Mouse (Mus musculus) midbrain, postnatal 0 days (tissue): ENCODE results near the gene Traf7. TPM values are rescaled to one million over a fixed set of nuclear protein-coding genes. Genes with fewer than 3 reads are reported as not detected.

Experiments used
- ATAC-seq: fragments of 200-750 bp; cut with Nextera tagmentation; 2 replicates; pipeline ENCODE4 v1.8.0; 2017; ENCODE audit warnings: moderate number of reproducible peaks, mild to moderate bottlenecking, moderate TSS enrichment, moderate library complexity; ENCODE audit not compliant: low FRiP score
- DNase-seq: peaks from one replicate; pipeline ENCODE4 v3.0.0-alpha.2; 2015; ENCODE audit warnings: low spot score
- H3K27ac ChIP-seq: fragments of 300-500 bp; sonication (generic); 2 replicates; pipeline ENCODE4 v1.5.1; 2014; ENCODE audit warnings: low read depth, mild to moderate bottlenecking, low read length, mixed read lengths
- H3K27me3 ChIP-seq: fragments of 300-500 bp; sonication (generic); 2 replicates; pipeline ENCODE4 v1.6.1; 2014; ENCODE audit warnings: low read length, control low read depth, mixed read lengths; ENCODE audit not compliant: insufficient read depth
- H3K36me3 ChIP-seq: fragments of 300-500 bp; sonication (generic); 2 replicates; pipeline ENCODE4 v1.6.1; 2014; ENCODE audit warnings: low read length, control low read depth, mixed read lengths; ENCODE audit not compliant: insufficient read depth
- H3K4me1 ChIP-seq: fragments of 300-500 bp; sonication (generic); 2 replicates; pipeline ENCODE4 v1.6.1; 2014; ENCODE audit warnings: mild to moderate bottlenecking, control low read depth, antibody characterized with exemption, low read length, mixed read lengths; ENCODE audit not compliant: insufficient read depth
- H3K4me2 ChIP-seq: fragments of 300-500 bp; sonication (generic); 2 replicates; pipeline ENCODE4 v1.6.1; 2014; ENCODE audit warnings: low read depth, mild to moderate bottlenecking, low read length, mixed read lengths; ENCODE audit not compliant: poor library complexity, severe bottlenecking
- H3K4me3 ChIP-seq: fragments of 300-500 bp; sonication (generic); 2 replicates; pipeline ENCODE4 v1.5.1; 2014; ENCODE audit warnings: low read depth, mild to moderate bottlenecking, low read length, moderate library complexity
- H3K9ac ChIP-seq: fragments of 300-500 bp; sonication (generic); replicated peaks from 2 replicates; pipeline ENCODE4 v1.6.1; 2014; ENCODE audit warnings: mild to moderate bottlenecking, low read length, moderate library complexity, mixed read lengths; ENCODE audit not compliant: poor library complexity, severe bottlenecking
- H3K9me3 ChIP-seq: fragments of 300-500 bp; sonication (generic); 2 replicates; pipeline ENCODE4 v1.6.1; 2016; ENCODE audit warnings: low read length, control low read depth
- CTCF ChIP-seq: IDR thresholded peaks from 2 replicates; pipeline ENCODE4 v1.5.1; 2016; ENCODE audit warnings: antibody characterized with exemption, mild to moderate bottlenecking
- WGBS: fragments of 180-500 bp; shearing (Covaris S2); extraction: QIAGEN DNeasy Blood & Tissue Kit; methylation state at CpG from one replicate; pipeline ENCODE4 v1.1.7; 2014; 5-methylcytosine and 5-hydroxymethylcytosine counted together
- polyA plus RNA-seq: library from polyadenylated mRNA; unstranded; fragments of >200 nt; fragmentation: Nextera tagmentation; extraction: Ambion mirVana; gene quantifications from 2 replicates; pipeline ENCODE4 v1.2.1, GENCODE M21; 2015
- total RNA-seq: library from RNA; depleted of rRNA; stranded (reverse); fragments of >200 nt; gene quantifications from 2 replicates; pipeline ENCODE4 v1.2.3, GENCODE M21; 2014

Gene Traf7
- total and polyA plus RNA-seq, 2 experiments from 2014 or later: 71.4 to 175 TPM

DNA sequence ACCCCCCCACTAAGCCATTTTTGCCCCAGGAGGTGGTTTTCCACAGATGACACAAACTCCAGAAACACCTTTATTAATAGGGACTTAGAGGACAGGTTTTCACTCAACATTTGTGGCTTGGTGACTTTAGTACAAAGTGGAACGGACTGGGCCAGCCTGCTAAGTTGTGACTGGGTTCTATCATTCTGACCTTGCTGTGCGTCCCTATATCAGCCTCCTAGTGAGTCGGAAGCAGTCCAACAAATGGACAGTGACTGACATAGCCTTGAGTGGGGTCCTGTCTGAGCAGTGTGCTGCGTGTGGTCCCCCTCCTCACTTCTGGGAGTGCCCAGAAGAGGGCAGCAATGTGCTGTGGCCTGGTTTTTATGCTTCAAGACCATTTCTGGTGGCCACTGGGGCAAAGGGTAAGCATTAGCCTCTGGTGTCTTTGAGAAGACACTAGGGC is 1.3 kb upstream of the Traf7 start:
- DNase-seq: peak; percentile 75

DNA sequence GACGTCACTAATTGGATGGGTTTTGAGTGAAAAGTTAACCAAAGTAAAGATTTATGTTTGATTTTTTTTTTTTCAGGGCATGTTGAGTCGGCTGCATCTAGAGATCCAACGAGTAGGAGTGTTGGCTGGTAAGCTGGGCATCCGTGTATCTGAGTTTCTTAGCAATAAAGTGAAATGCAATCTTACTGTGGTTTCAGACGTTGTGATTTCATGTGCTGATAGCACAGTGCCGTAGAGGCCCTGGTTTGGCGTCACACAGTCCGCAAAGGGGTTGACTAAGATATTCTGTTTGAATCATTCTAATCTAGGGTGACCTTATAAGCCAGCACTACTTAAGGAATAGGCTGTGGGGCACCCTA is 801 bp upstream of the Traf7 start:
- WGBS: under 1% methylated on average over 8 of the region's 8 CpGs

More for the DNA sequence above, 1.3 kb upstream of the Traf7 start:
- Histone ChIP-seq H3K9me3 (no peaks in the 10 kb centered on the region), H3K4me2 (peak overlapping the region; percentile 82), H3K27ac (peak overlapping the region; percentile 77), H3K27me3 (no peaks in the 10 kb centered on the region), H3K9ac (peak overlapping the region; percentile 67), H3K36me3 (peaks cover 5% of the 10 kb centered on the region), H3K4me3 (peak overlapping the region; percentile 84), H3K4me1 (peaks cover 30% of the 10 kb centered on the region)
- ATAC-seq: no peak
- 2% methylated on average over 4 of the region's 4 CpGs for WGBS
- peak; percentile 89 for TF ChIP-seq CTCF

DNA sequence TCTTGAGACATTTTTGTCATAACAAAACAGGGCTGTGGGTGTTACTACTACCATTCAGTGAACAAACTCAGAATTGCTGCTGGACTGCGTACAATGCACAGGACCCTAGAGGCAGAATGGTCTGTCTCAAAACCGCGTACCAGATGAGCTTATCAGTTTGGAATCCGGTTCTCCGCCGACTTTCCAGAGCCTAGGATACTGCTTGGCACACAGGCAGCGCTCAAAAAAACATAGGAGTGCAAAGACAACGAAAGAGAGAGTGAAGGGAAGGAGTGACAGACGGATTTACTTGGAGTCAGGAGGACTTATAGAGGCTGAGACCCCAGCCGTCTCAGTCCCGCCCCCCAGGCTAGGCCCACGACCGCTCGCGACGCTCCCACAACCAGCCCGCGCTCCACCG is 423 bp downstream of the Traf7 start:
- peak overlapping the region; percentile 63 for H3K4me2 ChIP-seq
- no peaks in the 10 kb centered on the region for H3K27me3 ChIP-seq
- WGBS: under 1% methylated on average over 19 of the region's 19 CpGs
- peak; percentile 32; the same call in 1 of the 2 replicates for ATAC-seq
- peaks cover 23% of the 10 kb centered on the region for H3K4me1 ChIP-seq
- peak overlapping the region; percentile 74 for H3K27ac ChIP-seq
- H3K9ac ChIP-seq: peak overlapping the region; percentile 90
- H3K4me3 ChIP-seq: peak overlapping the region; percentile 84
- no peak for TF ChIP-seq CTCF
- no peaks in the 10 kb centered on the region for H3K9me3 ChIP-seq
- DNase-seq: peak; percentile 28
- H3K36me3 ChIP-seq: peaks cover 7% of the 10 kb centered on the region

More for the DNA sequence above, 801 bp upstream of the Traf7 start:
- Histone ChIP-seq H3K27ac (peak overlapping the region; percentile 77), H3K27me3 (no peaks in the 10 kb centered on the region), H3K4me1 (peaks cover 30% of the 10 kb centered on the region), H3K4me2 (peak overlapping the region; percentile 82), H3K9me3 (no peaks in the 10 kb centered on the region), H3K9ac (peak overlapping the region; percentile 67), H3K4me3 (peak overlapping the region; percentile 84), H3K36me3 (peaks cover 5% of the 10 kb centered on the region)
- TF ChIP-seq CTCF: no peak
- no peak for ATAC-seq
- DNase-seq: no peak

DNA sequence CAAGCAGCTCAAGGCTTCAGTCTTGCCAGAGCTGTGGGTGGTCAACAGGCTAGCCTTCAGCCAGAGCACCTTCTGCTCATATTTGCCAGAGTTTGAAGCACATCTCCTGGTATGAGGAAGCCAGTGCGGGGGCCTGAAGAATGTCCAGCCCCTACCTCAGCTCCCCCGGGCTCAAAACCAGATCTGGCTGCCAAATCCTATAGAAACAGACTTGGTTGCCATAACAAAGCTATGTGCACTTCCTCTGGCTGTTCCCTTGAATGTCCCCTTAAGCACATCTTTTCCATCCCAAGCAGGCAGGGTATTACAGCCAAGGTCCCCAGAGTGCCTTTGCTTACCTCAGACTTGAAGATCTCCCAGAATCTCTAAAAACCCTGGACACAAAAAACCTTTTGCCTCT is 3.0 kb downstream of the Traf7 start:
- Histone ChIP-seq H3K36me3 (peaks cover 13% of the 10 kb centered on the region), H3K4me3 (no peak overlapping the region), H3K4me2 (no peak overlapping the region), H3K27ac (no peak overlapping the region), H3K9me3 (no peaks in the 10 kb centered on the region), H3K9ac (0 out of 2 replicates have a peak overlapping the region, but pooled peaks have one; percentile 0), H3K4me1 (peaks cover 16% of the 10 kb centered on the region), H3K27me3 (no peaks in the 10 kb centered on the region)
- DNase-seq (no peak), ATAC-seq (no peak)
- 69% methylated on average over 2 of the region's 2 CpGs for WGBS
- no peak for TF ChIP-seq CTCF

DNA sequence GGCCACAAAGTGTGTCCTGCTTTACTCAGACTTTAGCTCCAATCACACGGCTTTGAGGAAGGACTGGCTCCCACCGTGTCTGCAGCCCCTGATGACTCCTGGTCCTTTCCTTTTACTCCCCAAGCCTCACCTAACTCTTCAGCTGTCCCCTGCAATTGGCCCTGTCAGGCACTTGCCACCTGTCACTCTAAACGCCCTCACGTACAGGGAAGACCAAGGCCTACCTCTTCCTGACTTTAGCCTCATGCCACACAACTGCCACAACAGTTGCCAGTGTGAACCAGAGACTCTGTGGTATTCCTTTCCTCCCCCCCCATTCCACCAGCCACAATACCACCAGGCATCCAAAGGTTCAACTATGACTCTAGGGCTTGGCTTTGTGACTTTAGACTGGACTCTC is 7.3 kb downstream of the Traf7 start:
- ATAC-seq (no peak), DNase-seq (no peak)
- no peak overlapping the region for H3K9ac ChIP-seq
- 94% methylated on average over 4 of the region's 4 CpGs for WGBS
- H3K4me1 ChIP-seq: no peaks in the 10 kb centered on the region
- no peak overlapping the region for H3K4me2 ChIP-seq
- no peak overlapping the region for H3K27ac ChIP-seq
- H3K27me3 ChIP-seq: no peaks in the 10 kb centered on the region
- H3K4me3 ChIP-seq: no peak overlapping the region
- no peak for TF ChIP-seq CTCF
- peaks cover 46% of the 10 kb centered on the region for H3K36me3 ChIP-seq
- no peaks in the 10 kb centered on the region for H3K9me3 ChIP-seq

DNA sequence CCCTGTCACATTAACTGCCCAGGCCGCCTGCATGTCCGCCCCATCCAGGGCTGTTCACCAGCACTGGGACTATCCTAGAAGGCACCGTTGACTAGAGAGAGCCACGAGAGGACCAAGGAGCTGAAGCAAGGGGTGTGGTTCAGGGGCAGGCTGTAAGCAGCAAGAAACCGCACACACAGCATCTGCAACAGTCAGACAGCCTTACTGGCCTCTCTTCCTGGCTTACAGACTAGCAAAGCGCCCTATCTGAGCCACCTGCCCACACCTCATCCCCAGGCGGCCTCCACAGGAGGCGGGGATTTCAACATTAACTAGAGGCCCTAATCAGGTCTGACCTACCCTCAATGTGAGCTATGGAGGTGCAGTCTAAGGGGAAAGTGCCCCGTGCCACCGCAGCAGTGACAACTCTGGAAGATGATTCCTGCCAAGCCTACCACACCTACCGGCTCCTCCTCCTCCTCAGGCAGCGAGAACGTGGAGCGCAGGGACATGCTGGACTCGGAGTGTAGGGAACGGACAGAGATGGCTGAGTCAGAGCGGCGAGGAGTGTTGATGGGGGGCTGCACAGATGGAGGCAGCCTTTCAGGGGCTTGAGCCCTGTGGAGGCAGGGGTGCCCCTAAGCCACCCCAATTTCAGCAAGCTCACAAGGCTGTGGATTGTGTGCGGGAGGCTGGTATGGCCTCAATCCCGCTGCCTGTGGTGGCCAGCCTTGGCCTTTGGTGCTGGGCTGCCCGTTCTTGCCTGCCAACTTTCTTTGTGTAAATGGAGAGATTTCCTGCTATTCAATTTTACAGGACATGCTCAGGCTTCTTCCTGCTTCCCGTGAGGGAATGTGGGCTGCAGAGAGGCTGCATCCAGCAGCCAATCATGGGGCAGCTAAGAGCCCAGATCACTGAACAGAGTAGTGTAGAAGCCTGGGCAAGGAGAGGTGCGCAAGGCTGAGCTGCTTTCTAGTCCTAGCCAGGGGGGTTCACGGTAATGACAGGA is 13.2 kb downstream of the Traf7 start:
- Histone ChIP-seq H3K4me3 (no peak overlapping the region), H3K4me2 (no peak overlapping the region), H3K4me1 (no peaks in the 10 kb centered on the region), H3K9me3 (no peaks in the 10 kb centered on the region), H3K27me3 (no peaks in the 10 kb centered on the region), H3K27ac (no peak overlapping the region), H3K36me3 (peaks cover 77% of the 10 kb centered on the region), H3K9ac (no peak overlapping the region)
- 85% methylated on average over 23 of the region's 24 CpGs for WGBS
- DNase-seq (no peak), ATAC-seq (no peak)
- no peak for TF ChIP-seq CTCF
